Mouse (Mus musculus): ENCODE measurements around the gene Gm7682.
"Not testable (repeated sequence)": the region's sequence is repeated elsewhere in the genome, so short reads cannot be mapped to it uniquely, and the experiment has no call there.

The Gm7682 gene

GRCm38 (mm10) chr5:94445484-94445883 is at the start of gene Gm7682:
TSS of gene Gm7682 (plus strand) at chr5:94445784.
- not testable (repeated sequence) for DNase-seq (ENCODE audit: low spot score in 2 of 2)
